Mouse (Mus musculus): ENCODE data around the gene Ube3a. TPM values are rescaled to one million over a fixed set of nuclear protein-coding genes. Genes with fewer than 3 reads are reported as not detected.

The Ube3a gene
- 7.2 and 7.9 TPM in 2 replicates for polyA plus RNA-seq (2012; rRNA removed)

DNA sequence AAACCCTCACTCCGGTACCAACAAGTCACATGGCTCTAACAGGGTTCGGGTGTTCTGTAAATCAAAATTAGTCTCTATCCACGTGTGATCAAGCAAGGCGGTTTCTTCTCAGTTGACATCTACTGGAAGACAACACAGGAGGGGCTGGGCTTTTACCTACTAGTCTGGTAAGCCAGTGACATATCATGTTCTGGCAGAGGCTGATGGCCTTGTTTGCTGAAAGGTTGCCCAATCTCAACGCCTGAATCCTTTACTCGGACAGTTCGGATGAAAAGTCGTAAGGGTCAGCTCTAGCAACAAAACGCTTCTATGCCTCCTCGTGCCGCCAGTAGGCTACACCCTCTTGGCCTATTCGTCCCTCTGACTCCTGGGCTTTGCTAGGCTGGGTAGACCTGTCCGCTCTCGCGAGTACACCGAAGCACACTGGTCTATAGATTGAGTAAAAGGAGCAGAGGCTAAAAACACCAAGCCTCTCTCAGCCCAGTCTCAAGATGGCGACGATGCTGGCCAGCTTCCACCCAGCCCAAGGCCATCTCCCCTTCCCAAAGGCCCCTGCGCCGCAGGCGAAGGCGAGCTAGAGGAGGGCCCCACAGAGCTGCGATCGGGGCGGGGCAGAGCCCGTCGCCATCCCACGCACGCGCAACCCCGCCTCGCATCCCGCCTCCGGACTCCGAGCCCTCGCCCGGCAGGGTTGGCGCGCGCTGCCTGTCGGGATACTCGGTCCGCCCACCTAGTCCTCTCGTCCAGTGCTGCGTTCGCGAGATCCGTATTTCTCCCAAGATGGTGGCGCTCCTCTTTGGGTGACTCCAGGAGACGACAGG is at the start of gene Ube3a:
TSS of gene Ube3a (plus strand) at position 706 of the 821 bp plus-strand sequence.

